Mouse (Mus musculus): ENCODE data around the gene Kdelr1.
A peak's percentile ranks its signal among the peaks of the same experiment; 100 is the strongest.

Kdelr1 gene

DNA sequence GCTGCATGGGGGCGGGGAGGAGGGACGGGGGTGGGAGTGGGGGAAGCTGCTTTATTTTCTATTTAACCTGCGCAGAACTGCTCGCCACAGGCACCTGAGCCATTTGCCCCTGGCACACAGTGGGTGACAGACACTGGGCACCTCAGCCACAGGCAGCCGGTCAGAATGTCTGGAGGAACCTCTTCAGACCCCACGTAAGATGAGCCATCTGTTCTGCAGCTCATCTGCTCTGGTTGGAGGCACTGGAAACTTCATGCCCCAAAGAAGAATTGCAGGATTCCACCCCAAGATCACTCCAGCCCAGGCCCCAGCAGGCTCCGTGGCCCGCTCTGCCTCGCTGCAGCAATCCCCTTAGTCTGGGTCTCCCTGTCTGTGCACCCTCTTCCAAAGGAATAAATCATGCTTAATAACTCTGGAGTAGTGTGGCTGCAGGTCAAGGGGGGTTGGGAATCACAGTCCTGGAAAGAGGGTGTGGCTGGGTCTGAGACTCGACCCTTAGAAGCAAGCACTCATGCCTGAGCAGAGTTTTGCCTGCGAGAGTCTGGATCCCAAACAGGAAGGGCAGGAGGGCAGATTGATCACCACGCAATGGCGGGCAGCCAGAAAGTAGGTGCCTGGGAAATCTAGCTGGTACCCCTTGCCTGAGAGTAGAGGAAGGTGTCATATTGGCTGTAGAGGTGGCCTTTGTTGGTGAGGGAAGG is 44.6 kb downstream of the Kdelr1 start:
- no peak for DNase-seq

GRCm38 (mm10) chr7:45917926-45918325 is 45.4 kb downstream of the Kdelr1 start:
- no peak for DNase-seq

DNA sequence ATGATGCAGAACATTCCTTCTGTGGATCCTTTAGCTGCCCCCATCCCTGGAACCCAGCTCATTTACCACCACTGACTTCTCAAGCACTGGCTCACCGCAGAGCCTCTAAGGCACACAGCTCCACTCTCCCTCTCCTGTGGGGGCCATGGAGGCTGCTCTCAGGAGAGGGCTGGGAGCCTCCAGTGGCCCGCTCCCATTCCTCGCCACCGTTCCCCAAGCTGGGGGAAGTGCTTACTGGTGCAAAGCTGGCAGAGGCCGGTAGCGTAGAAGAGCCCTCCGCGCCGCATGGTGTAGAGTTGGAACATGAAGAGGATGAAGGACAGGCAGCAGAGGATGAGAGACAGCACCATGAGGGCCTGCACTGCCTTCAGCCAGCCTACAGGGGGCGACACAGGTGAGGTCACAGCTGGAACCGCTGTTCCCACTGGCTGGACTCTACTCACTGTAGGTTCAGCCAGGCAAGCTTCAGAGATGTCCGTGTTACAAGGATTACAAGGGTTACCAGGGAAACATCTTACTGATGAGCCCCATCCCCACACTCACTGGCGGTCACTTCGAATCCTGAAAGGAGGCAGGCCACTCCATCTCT is 46.6 kb downstream of the Kdelr1 start:
- DNase-seq = no peak

DNA sequence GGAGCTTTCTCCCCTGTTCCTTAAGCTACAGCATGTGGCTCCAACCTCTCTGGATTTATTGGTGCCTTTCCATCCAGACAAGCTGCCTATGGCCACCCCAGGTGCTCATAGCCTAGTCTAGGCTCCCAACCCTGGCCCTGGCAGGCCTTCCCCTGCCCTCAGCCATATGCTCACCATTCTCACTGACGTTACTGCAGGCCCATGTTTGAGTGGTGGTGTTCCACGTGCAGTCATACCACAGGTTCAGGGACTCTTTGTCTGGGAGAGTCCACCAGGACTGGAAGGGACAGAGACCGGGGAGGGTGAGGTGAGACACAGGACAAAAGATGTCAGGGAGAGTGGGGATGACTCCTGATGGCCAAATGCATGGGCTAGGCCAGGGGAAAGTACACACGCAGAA is 47.2 kb downstream of the Kdelr1 start:
- DNase-seq = no peak

DNA sequence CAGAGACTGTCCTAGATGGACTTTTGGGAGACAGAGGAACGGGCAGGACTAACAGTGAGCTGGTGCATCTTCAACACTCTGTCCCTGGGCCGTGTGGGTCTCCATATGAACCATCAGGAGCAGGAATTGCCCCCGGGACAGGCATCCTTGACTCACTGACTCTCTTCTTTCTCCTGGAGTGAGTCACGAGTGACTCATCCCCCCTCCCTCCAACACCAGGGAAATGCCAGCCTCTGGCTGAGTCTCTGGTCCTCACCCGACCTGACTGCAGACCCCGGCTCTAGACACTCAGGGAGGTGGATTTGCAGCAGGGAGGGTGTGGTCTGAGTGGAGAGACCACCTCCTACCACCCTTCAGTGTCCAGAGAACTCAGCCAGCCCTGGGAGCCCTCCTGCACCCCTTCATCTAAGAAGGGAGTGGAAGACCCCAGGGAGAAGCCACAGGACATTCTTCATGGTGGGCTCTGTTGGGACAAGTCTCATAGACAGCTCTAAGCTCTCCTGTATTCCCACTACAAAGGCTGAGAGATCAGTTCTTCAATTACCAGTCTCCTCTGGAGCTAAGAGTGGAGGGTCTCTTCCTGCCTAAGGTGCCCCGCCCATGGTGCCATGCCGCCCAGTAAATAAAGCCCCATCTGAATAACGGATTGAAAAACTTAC is 48.1 kb downstream of the Kdelr1 start:
- no peak for DNase-seq

- DNase-seq = no peak
Measured at GRCm38 (mm10) chr7:45921242-45921621, 48.7 kb downstream of the Kdelr1 start, which contains the start of gene Emp3. TSS of gene Emp3 (minus strand) at chr7:45921404.

GRCm38 (mm10) chr7:45921950-45922600 is 49.5 kb downstream of the Kdelr1 start:
- DNase-seq = no peak

DNA sequence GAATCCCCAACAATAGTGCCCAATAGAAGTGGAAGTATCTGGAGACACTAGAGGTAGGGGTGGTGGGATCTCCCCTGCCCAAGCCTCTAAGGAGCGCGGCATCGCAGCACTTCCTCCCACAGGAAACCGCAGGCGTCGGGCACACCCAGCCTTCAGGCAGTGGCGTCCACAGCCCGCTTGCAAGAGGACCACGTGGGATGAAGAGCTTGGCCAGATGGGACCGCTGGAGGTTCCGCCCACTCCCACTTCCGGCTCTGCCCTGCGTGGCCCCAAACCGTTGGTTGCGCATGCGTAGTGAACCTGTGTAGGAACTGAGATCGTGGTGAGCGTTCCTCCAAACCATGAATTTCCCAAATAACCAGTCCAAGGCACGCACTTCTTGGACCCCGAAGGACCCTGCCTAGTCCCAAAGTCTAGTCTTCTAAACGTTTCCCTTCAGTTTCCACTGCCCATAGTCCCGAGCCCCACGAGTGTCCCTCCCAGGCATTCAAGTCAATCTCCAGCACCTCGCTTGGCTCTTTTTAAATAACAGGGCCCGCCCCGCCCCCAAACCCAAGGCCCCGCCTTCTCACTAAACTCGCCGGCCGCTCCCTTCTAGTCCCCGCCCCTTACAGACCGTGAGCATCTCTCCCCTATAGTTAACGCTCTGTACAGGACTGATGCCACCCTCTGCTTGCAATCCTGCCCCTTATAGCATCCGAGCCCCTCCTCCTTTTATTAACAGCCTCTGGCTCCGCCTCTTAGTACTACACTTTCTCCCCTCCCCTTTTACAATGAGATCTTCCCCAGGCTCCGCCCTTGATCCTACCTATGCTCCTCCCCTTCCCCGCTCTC is 50.6 kb downstream of the Kdelr1 start:
- DNase-seq = peak; percentile 92

GRCm38 (mm10) chr7:45923762-45924428 is 51.3 kb downstream of the Kdelr1 start, which contains the start of gene Ccdc114:
TSS of gene Ccdc114 (plus strand) at chr7:45924072.
- DNase-seq = peak; percentile 42

DNA sequence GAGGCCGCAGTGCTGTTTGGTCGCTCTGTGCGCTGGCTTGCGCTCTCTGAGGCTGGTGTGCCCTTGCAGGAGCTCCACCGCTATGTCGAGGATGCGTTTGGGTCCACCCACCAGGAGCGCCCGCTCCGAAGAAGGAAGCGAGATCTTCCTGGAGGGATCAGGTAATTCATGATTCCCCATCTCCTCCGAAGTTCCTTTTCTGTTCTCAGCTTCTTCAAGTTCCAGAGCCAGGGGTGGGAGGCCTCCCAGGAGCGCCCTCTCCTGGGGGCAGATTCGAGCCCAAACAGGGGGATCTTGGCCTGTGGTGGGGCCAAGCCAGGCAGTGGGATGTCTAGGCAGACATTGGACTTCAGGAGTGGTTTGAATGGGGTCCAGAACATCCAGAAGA is 51.9 kb downstream of the Kdelr1 start:
- DNase-seq = no peak

DNA sequence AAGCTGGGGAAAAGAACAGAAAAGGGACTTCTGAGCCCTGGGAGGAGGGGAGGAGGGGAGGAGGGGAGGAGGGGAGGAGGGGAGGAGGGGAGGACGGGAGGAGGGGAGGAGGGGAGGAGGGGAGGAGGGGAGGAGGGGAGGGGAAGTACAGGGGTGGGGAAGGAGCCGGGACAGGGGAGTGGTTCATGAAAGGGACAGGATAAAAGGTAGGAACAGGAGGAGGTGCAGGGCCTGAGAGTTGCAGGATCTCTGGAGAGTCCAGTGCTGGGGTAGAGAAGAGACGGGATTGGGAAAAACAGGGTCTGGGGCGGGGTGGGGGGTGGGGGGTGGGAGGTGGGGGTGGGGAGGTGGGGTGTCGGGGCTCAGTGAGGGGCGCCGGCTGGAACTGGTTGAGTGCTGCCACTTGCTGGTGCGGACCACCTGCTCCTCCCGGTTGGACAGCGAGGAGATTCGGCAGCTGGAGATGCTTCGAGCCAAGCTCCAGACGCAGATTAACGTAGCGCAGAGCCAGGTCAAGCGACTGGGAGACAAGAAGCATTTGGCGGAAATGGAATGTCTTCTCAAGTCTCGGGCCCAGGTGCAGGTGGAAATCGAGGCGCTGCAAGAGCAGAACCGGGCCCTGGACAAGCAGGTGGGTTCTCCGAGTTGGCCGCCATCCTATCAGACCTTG is 56.2 kb downstream of the Kdelr1 start:
- DNase-seq = no peak

- DNase-seq = no peak
Measured at GRCm38 (mm10) chr7:45929688-45930087, 57.1 kb downstream of the Kdelr1 start.

Data from right cerebral cortex, postnatal 14 days (tissue).